Mouse (Mus musculus) heart, embryonic 10.5 days (tissue): ENCODE measurements around the gene Shroom1. TPM values are rescaled to one million over a fixed set of nuclear protein-coding genes. Genes with fewer than 3 reads are reported as not detected.

Experiments
- DNase-seq: peaks from one replicate; pipeline ENCODE4 v3.0.0-alpha.2; 2017; ENCODE audit warnings: low spot score
- H3K27ac ChIP-seq: fragments of 300-500 bp; sonication (generic); 2 replicates; pipeline ENCODE4 v1.5.1; 2016; ENCODE audit warnings: mild to moderate bottlenecking
- H3K27me3 ChIP-seq: fragments of 300-500 bp; sonication (generic); 2 replicates; pipeline ENCODE4 v1.6.1; 2016; ENCODE audit warnings: mild to moderate bottlenecking; ENCODE audit not compliant: poor library complexity, insufficient read depth, severe bottlenecking
- H3K36me3 ChIP-seq: fragments of 300-500 bp; sonication (generic); 2 replicates; pipeline ENCODE4 v1.6.1; 2016; ENCODE audit warnings: mild to moderate bottlenecking, moderate library complexity
- H3K4me1 ChIP-seq: fragments of 300-500 bp; sonication (generic); 2 replicates; pipeline ENCODE4 v1.6.1; 2016; ENCODE audit warnings: mild to moderate bottlenecking
- H3K4me3 ChIP-seq: fragments of 300-500 bp; sonication (generic); 2 replicates; pipeline ENCODE4 v1.5.1; 2016; ENCODE audit warnings: mild to moderate bottlenecking, moderate library complexity
- H3K9me3 ChIP-seq: fragments of 300-500 bp; sonication (generic); 2 replicates; pipeline ENCODE4 v1.6.1; 2016; ENCODE audit warnings: mild to moderate bottlenecking, moderate library complexity
- WGBS: fragments of 180-500 bp; shearing (Covaris S2); methylation state at CpG from one replicate; pipeline ENCODE4 v1.1.7; 2016; 5-methylcytosine and 5-hydroxymethylcytosine counted together
- microRNA-seq: library from miRNA; unstranded; fragments of <30 nt; microRNA quantifications from one replicate; pipeline ENCODE4, GENCODE M21; 2017
- polyA plus RNA-seq: library from polyadenylated mRNA; unstranded; fragments of >200 nt; fragmentation: Nextera tagmentation; extraction: Ambion mirVana; gene quantifications from 2 replicates; pipeline ENCODE4 v1.2.1, GENCODE M21; 2016

Shroom1 gene
- polyA plus RNA-seq, 1 experiment from 2014 or later: 2.5 TPM

GRCm38 (mm10) chr11:53510351-53510750, 53.3 kb downstream of the Shroom1 start:
- no peak overlapping the region for H3K4me3 ChIP-seq
- no peak for DNase-seq
- no peak overlapping the region for H3K27ac ChIP-seq
- no peaks in the 10 kb centered on the region for H3K36me3 ChIP-seq
- 0 out of 2 replicates have a peak, but pooled peaks cover 4% of the 10 kb centered on the region for H3K4me1 ChIP-seq
- no peaks in the 10 kb centered on the region for H3K27me3 ChIP-seq
- whole genome bisulfite sequencing: 46% methylated on average over 5 of the region's 5 CpGs
- no peaks in the 10 kb centered on the region for H3K9me3 ChIP-seq

GRCm38 (mm10) chr11:53516775-53517627, 60.0 kb downstream of the Shroom1 start:
- 48% methylated on average over 8 of the region's 8 CpGs for WGBS
- DNase-seq: no peak
- no peak overlapping the region for H3K27ac ChIP-seq
- peaks cover 36% of the 10 kb centered on the region for H3K4me1 ChIP-seq
- H3K4me3 ChIP-seq: no peak overlapping the region
- H3K9me3 ChIP-seq: no peaks in the 10 kb centered on the region
- H3K36me3 ChIP-seq: no peaks in the 10 kb centered on the region
- peaks cover 11% of the 10 kb centered on the region; the same call in 1 of the 2 replicates for H3K27me3 ChIP-seq

Small RNAs within 50 kb of the gene (microRNA-seq; reads per million reads assigned to microRNA genes)
- gene Mir6920: not detected

Other genes with a start within 250 kb of the Shroom1 start
- gene Hspa4, start 156.7 kb upstream of the Shroom1 start, polyA plus RNA-seq: 98.3 and 109 TPM in 2 replicates
- 19.2 and 21.9 TPM in 2 replicates for gene Zcchc10, start 132.5 kb upstream of the Shroom1 start, polyA plus RNA-seq
- 30.5 and 36.7 TPM in 2 replicates for gene Aff4, start 106.4 kb upstream of the Shroom1 start, polyA plus RNA-seq
- gene Leap2, start 34.0 kb upstream of the Shroom1 start, polyA plus RNA-seq: 0.45 TPM in 1 of 2 replicates, not detected in the other
- gene Uqcrq, start 26.4 kb upstream of the Shroom1 start, polyA plus RNA-seq: 854 and 1,100 TPM in 2 replicates
- 0.74 and 1.5 TPM in 2 replicates for gene Gdf9, start 26.2 kb upstream of the Shroom1 start, polyA plus RNA-seq
- gene Gm10447, start 95 bp upstream of the Shroom1 start, polyA plus RNA-seq: 0.10 and 0.16 TPM in 2 replicates
- not detected in 2 replicates for gene Gm9837, start 13.3 kb downstream of the Shroom1 start, polyA plus RNA-seq
- gene Gm9945, start 23.0 kb downstream of the Shroom1 start, polyA plus RNA-seq: not detected in 2 replicates
- 0.32 and 0.38 TPM in 2 replicates for gene Sowaha, start 23.1 kb downstream of the Shroom1 start, polyA plus RNA-seq
- 20.1 and 22.9 TPM in 2 replicates for gene Sept8, start 62.1 kb downstream of the Shroom1 start, polyA plus RNA-seq
- 32.7 and 47.1 TPM in 2 replicates for gene Kif3a, start 110.2 kb downstream of the Shroom1 start, polyA plus RNA-seq
- 0.39 and 0.72 TPM in 2 replicates for gene Il4, start 161.5 kb downstream of the Shroom1 start, polyA plus RNA-seq
- not detected in 2 replicates for gene Il13, start 177.5 kb downstream of the Shroom1 start, polyA plus RNA-seq